Comparison of ENCODE assay signal across 8 mouse cellular contexts in genomic region chr9:43102931-43103330, GRCm38 (mm10). TPM values are rescaled to one million over a fixed set of nuclear protein-coding genes. Genes with fewer than 3 reads are reported as not detected.
DNase-seq lines count a peak whose midpoint lies in the region; ATAC-seq and TF ChIP-seq lines count a peak whose summit lies in the region.

No protein-coding gene starts in this region.

- no peak for TF ChIP-seq CTCF in lung, postnatal 0 days (IDR thresholded peaks at IDR 0.05)

- no peak overlapping the region for H3K27ac ChIP-seq in lung, postnatal 0 days (ENCODE audit: low read length)
- no peak overlapping the region for H3K27ac ChIP-seq in forebrain, embryonic 13.5 days
- no peak overlapping the region for H3K27ac ChIP-seq in stomach, embryonic 15.5 days

- WGBS in lung, postnatal 0 days, result 58% methylated on average over 2 of the region's 2 CpGs
- WGBS in forebrain, embryonic 13.5 days, result 96% methylated on average over 2 of the region's 2 CpGs
- WGBS in stomach, embryonic 15.5 days, result 77% methylated on average over 2 of the region's 2 CpGs

- ATAC-seq in lung, postnatal 0 days, result no peak
- no peak for ATAC-seq in forebrain, embryonic 13.5 days
- ATAC-seq in stomach, embryonic 15.5 days (ENCODE audit: insufficient read depth, low FRiP score, low read depth), result no peak
- ATAC-seq in megakaryocyte-erythroid progenitor cell, adult 5-6 weeks (replicated peaks; ENCODE audit: low FRiP score, low TSS enrichment, poor library complexity, severe bottlenecking), result no peak

- H3K4me2 ChIP-seq in lung, postnatal 0 days (replicated peaks; ENCODE audit: low read depth, low read length), result peak overlapping the region; percentile 78
- peak overlapping the region; percentile 87 for H3K4me2 ChIP-seq in forebrain, embryonic 13.5 days
- peak overlapping the region; percentile 88 for H3K4me2 ChIP-seq in stomach, embryonic 15.5 days

- DNase-seq in lung, postnatal 0 days (ENCODE audit: low spot score), result no peak
- DNase-seq in lung, postnatal 36 days, result no peak
- DNase-seq in liver, result peak; percentile 62
- no peak for DNase-seq in adrenal gland, adult (ENCODE audit: inconsistent age in 2 of 2, low spot score in 1 of 2)
- DNase-seq in adrenal gland, postnatal 4 days (ENCODE audit: low spot score in 2 of 2), result no peak

- TF ChIP-seq EP300 in lung, postnatal 0 days (IDR thresholded peaks at IDR 0.05), result no peak

- no peaks in the 10 kb centered on the region for H3K9me3 ChIP-seq in lung, postnatal 0 days (ENCODE audit: low read length)
- no peaks in the 10 kb centered on the region for H3K9me3 ChIP-seq in forebrain, embryonic 13.5 days (replicated peaks)
- no peaks in the 10 kb centered on the region for H3K9me3 ChIP-seq in stomach, embryonic 15.5 days

- H3K36me3 ChIP-seq in lung, postnatal 0 days (ENCODE audit: insufficient read depth, low read length), result no peaks in the 10 kb centered on the region
- no peaks in the 10 kb centered on the region for H3K36me3 ChIP-seq in forebrain, embryonic 13.5 days (ENCODE audit: poor library complexity, severe bottlenecking)
- no peaks in the 10 kb centered on the region for H3K36me3 ChIP-seq in stomach, embryonic 15.5 days

- no peaks in the 10 kb centered on the region for H3K27me3 ChIP-seq in lung, postnatal 0 days (replicated peaks; ENCODE audit: insufficient read depth, low read length)
- H3K27me3 ChIP-seq in forebrain, embryonic 13.5 days, result no peaks in the 10 kb centered on the region
- no peaks in the 10 kb centered on the region for H3K27me3 ChIP-seq in stomach, embryonic 15.5 days (replicated peaks)

- no peak overlapping the region for H3K9ac ChIP-seq in lung, postnatal 0 days (replicated peaks; ENCODE audit: low read depth)
- no peak overlapping the region for H3K9ac ChIP-seq in forebrain, embryonic 13.5 days
- H3K9ac ChIP-seq in stomach, embryonic 15.5 days, result no peak overlapping the region

- peaks cover 5% of the 10 kb centered on the region; the same call in 1 of the 2 replicates for H3K4me1 ChIP-seq in lung, postnatal 0 days (ENCODE audit: insufficient read depth, low read depth, low read length)
- H3K4me1 ChIP-seq in forebrain, embryonic 13.5 days, result peaks cover 46% of the 10 kb centered on the region
- peaks cover 16% of the 10 kb centered on the region for H3K4me1 ChIP-seq in stomach, embryonic 15.5 days

- peak overlapping the region; percentile 95 for H3K4me3 ChIP-seq in lung, postnatal 0 days (ENCODE audit: low read depth, low read length)
- H3K4me3 ChIP-seq in forebrain, embryonic 13.5 days, result peak overlapping the region; percentile 21
- H3K4me3 ChIP-seq in stomach, embryonic 15.5 days (replicated peaks), result peak overlapping the region; percentile 12; the same call in 1 of the 2 replicates

RNA-seq across cellular contexts. Expression of gene Arhgef12, which starts 4.1 kb away (rescaled TPM):
- polyA plus RNA-seq in lung, postnatal 0 days (2015; fragmentation: Nextera tagmentation; extraction: Ambion mirVana), result 13.9 and 17.2 TPM in 2 replicates
- polyA plus RNA-seq in forebrain, embryonic 13.5 days (2015; fragmentation: Nextera tagmentation; extraction: Ambion mirVana), result 14.9 and 15.8 TPM in 2 replicates
- 12.5 and 14.0 TPM in 2 replicates for polyA plus RNA-seq in stomach, embryonic 15.5 days (2015; fragmentation: Nextera tagmentation; extraction: Ambion mirVana)
- total RNA-seq in megakaryocyte-erythroid progenitor cell, adult 5-6 weeks (2014; fragmentation: Nextera tagmentation), result 23.4 and 34.6 TPM in 2 replicates
- 17.3 and 18.5 TPM in 2 replicates for total RNA-seq in megakaryocyte-erythroid progenitor cell, adult 5-6 weeks (2017)
- total RNA-seq in adrenal gland, postnatal 4 days (2021), result 100 to 1,000 TPM in 1 of 2 experiments, 10 to 100 TPM in 1; 98.7 to 111 TPM

RNA-seq across cellular contexts. Expression of gene Tmem136, which starts 13.4 kb away (rescaled TPM):
- 2.8 and 3.5 TPM in 2 replicates for polyA plus RNA-seq in lung, postnatal 0 days (2015; fragmentation: Nextera tagmentation; extraction: Ambion mirVana)
- 8.9 and 10.1 TPM in 2 replicates for polyA plus RNA-seq in forebrain, embryonic 13.5 days (2015; fragmentation: Nextera tagmentation; extraction: Ambion mirVana)
- 3.6 and 4.9 TPM in 2 replicates for polyA plus RNA-seq in stomach, embryonic 15.5 days (2015; fragmentation: Nextera tagmentation; extraction: Ambion mirVana)
- total RNA-seq in megakaryocyte-erythroid progenitor cell, adult 5-6 weeks (2014; fragmentation: Nextera tagmentation), result 0.76 TPM in 1 of 2 replicates, not detected in the other
- 3.4 TPM in 1 of 2 replicates, not detected in the other for total RNA-seq in megakaryocyte-erythroid progenitor cell, adult 5-6 weeks (2017)
- total RNA-seq in adrenal gland, postnatal 4 days (2021), result 1 to 10 TPM; 6.5 to 8.6 TPM

Comparison
In these comparisons a context has a peak if more than half of its experiments do, and no peak if none do; other contexts are left out.
1. H3K4me3 ChIP-seq: peak in every context shown above with its lines; median percentile 95 in lung, postnatal 0 days; 21 in forebrain, embryonic 13.5 days; 12 in stomach, embryonic 15.5 days.